Mouse (Mus musculus) intestine, embryonic 14.5 days (tissue): Measurements from ENCODE around the gene Prkg1. TPM values are rescaled to one million over a fixed set of nuclear protein-coding genes. Genes with fewer than 3 reads are reported as not detected.

Source experiments
- ATAC-seq: fragments of 200-750 bp; cut with Nextera tagmentation; replicated peaks from 2 replicates; pipeline ENCODE4 v1.8.0; 2017; ENCODE audit warnings: low read depth, moderate number of reproducible peaks, moderate TSS enrichment, moderate library complexity; ENCODE audit not compliant: low FRiP score, low TSS enrichment
- DNase-seq: peaks from one replicate; pipeline ENCODE4 v3.0.0-alpha.2; 2018; ENCODE audit warnings: low spot score
- H3K27ac ChIP-seq: fragments of 300-500 bp; sonication (generic); 2 replicates; pipeline ENCODE4 v1.5.1; 2014; ENCODE audit warnings: low read depth, mild to moderate bottlenecking, control low read depth
- H3K27me3 ChIP-seq: fragments of 300-500 bp; sonication (generic); replicated peaks from 2 replicates; pipeline ENCODE4 v1.6.1; 2014; ENCODE audit warnings: low read length, control low read depth; ENCODE audit not compliant: control insufficient read depth, insufficient read depth
- H3K36me3 ChIP-seq: fragments of 300-500 bp; sonication (generic); 2 replicates; pipeline ENCODE4 v1.6.1; 2014; ENCODE audit warnings: low read length, control low read depth; ENCODE audit not compliant: control insufficient read depth, insufficient read depth
- H3K4me1 ChIP-seq: fragments of 300-500 bp; sonication (generic); replicated peaks from 2 replicates; pipeline ENCODE4 v1.6.1; 2014; ENCODE audit warnings: low read length, control low read depth, mixed read lengths; ENCODE audit not compliant: control insufficient read depth, insufficient read depth
- H3K4me2 ChIP-seq: fragments of 300-500 bp; sonication (generic); 2 replicates; pipeline ENCODE4 v1.6.1; 2014; ENCODE audit warnings: low read length
- H3K4me3 ChIP-seq: fragments of 300-500 bp; sonication (generic); 2 replicates; pipeline ENCODE4 v1.5.1; 2014; ENCODE audit warnings: low read depth, low read length, control low read depth, mixed read lengths
- H3K9ac ChIP-seq: fragments of 300-500 bp; sonication (generic); 2 replicates; pipeline ENCODE4 v1.6.1; 2014; ENCODE audit warnings: mild to moderate bottlenecking, low read length
- H3K9me3 ChIP-seq: fragments of 300-500 bp; sonication (generic); 2 replicates; pipeline ENCODE4 v1.6.1; 2016; ENCODE audit warnings: low read length, control low read depth; ENCODE audit not compliant: control insufficient read depth
- WGBS: fragments of 180-500 bp; shearing (Covaris S2); extraction: QIAGEN DNeasy Blood & Tissue Kit; methylation state at CpG from one replicate; pipeline ENCODE4 v1.1.7; 2014; 5-methylcytosine and 5-hydroxymethylcytosine counted together
- polyA plus RNA-seq: library from polyadenylated mRNA; unstranded; fragments of >200 nt; fragmentation: Nextera tagmentation; extraction: Ambion mirVana; gene quantifications from 2 replicates; pipeline ENCODE4 v1.2.1, GENCODE M21; 2014

The Prkg1 gene
- polyA plus RNA-seq, 1 experiment from 2014 or later, result 14.2 TPM

DNA sequence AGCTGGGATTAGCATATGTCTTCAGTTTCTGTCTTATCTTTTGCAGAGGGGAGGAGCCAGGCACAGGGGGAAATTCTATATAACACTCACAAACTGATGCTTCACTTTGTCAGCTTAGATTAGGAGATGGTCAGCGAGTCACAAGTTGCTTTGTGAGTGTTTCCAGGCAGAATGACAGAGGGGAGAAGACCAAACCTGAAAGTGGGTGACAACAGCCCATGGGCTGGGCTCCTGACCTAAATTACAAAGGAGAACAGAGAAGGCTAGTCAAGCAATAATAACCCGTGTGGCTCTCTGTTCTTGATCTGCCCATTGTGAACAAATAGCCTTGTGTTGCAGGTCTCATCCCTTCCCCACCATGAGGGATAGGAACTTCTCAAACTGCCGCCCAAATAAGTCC is 725.9 kb downstream of the Prkg1 start:
- no peaks in the 10 kb centered on the region for H3K4me1 ChIP-seq
- H3K4me3 ChIP-seq, result no peak overlapping the region
- 68% methylated on average over 3 of the region's 3 CpGs for WGBS
- no peaks in the 10 kb centered on the region for H3K9me3 ChIP-seq
- H3K9ac ChIP-seq, result no peak overlapping the region
- ATAC-seq (no peak), DNase-seq (no peak)
- H3K27me3 ChIP-seq, result no peaks in the 10 kb centered on the region
- H3K4me2 ChIP-seq, result no peak overlapping the region
- H3K27ac ChIP-seq, result no peak overlapping the region
- no peaks in the 10 kb centered on the region for H3K36me3 ChIP-seq

DNA sequence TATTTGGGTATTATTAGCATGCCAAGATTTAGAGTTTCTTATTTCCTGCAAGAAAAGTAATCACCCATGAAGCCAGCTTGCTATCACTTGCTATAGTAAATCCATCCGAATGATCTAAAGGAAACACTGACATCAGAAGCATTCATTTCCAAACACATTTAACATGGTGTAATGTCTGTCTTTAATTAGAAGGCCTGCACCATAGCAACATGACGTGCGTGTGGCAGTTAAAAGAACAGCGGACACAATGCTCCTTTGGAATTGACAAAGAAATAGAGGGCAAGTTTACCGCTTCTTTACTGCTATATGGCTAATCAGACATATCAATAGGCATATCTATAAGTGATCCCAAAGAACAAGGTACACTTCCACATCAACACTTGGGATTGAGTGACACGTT is 733.2 kb downstream of the Prkg1 start:
- WGBS, result 94% methylated on average over 6 of the region's 6 CpGs
- no peaks in the 10 kb centered on the region for H3K9me3 ChIP-seq

DNA sequence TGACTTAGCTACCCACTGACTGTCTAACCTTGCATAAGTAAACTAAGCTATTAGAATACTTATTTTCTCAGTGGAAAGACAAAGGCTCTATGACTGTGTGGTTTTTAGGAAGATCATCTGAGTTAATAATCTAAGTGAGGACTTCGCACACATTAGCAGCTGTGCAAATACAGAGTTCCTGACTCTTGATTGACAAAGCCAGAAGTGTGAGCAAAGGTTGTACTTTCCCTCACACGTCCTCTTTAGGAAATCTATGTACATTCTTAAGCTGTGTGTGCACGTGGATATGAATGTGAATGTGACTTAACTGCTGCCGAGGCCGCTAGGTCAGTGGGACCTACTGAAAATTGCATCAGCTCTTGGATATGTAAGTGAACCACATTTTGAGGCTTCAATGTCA is 738.0 kb downstream of the Prkg1 start:
- H3K4me2 ChIP-seq, result no peak overlapping the region
- no peaks in the 10 kb centered on the region for H3K27me3 ChIP-seq
- WGBS, result 77% methylated on average over 5 of the region's 5 CpGs
- no peak overlapping the region for H3K9ac ChIP-seq
- H3K9me3 ChIP-seq, result no peaks in the 10 kb centered on the region
- DNase-seq, result no peak
- H3K36me3 ChIP-seq, result no peaks in the 10 kb centered on the region
- H3K27ac ChIP-seq, result no peak overlapping the region
- H3K4me1 ChIP-seq, result no peaks in the 10 kb centered on the region
- ATAC-seq, result no peak
- no peak overlapping the region for H3K4me3 ChIP-seq

More for the DNA sequence above, 733.2 kb downstream of the Prkg1 start:
- H3K9ac ChIP-seq, result no peak overlapping the region
- no peak overlapping the region for H3K4me3 ChIP-seq
- no peak overlapping the region for H3K4me2 ChIP-seq
- no peak overlapping the region for H3K27ac ChIP-seq
- no peaks in the 10 kb centered on the region for H3K36me3 ChIP-seq
- no peaks in the 10 kb centered on the region for H3K27me3 ChIP-seq
- no peak for ATAC-seq
- no peaks in the 10 kb centered on the region for H3K4me1 ChIP-seq
- no peak for DNase-seq

DNA sequence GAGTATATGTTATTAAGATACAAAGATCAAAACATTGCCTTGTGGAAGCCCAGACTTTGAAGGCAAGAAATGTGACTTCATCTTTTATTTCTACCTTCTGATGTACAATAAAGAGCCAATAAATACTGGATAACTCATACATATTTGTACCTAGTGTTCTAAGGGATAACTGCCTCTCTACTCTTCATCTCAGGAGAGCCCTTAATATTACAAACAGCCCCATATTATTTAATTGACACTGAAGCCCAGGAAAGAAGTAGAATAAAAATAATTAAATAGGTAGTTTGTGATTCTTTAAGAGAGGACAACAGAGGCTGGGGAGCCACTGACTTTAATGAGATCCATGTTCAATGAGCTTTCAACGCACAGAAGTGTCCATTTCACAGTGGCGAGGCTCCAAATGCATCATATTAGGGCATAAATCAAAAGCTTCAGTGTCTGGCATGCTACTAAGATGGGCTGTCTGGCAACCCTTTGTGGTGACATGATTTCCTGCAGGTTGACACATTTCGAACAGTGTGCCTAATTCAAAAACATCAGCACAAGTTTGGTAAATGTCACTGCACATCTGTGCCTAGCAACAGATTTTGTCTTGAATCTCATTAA is 753.2 kb downstream of the Prkg1 start:
- Histone ChIP-seq H3K36me3 (no peaks in the 10 kb centered on the region), H3K4me1 (no peaks in the 10 kb centered on the region), H3K9me3 (no peaks in the 10 kb centered on the region), H3K9ac (no peak overlapping the region), H3K4me3 (no peak overlapping the region), H3K27me3 (no peaks in the 10 kb centered on the region), H3K4me2 (no peak overlapping the region), H3K27ac (no peak overlapping the region)
- WGBS, result 81% methylated on average over 3 of the region's 3 CpGs
- DNase-seq (no peak), ATAC-seq (no peak)

DNA sequence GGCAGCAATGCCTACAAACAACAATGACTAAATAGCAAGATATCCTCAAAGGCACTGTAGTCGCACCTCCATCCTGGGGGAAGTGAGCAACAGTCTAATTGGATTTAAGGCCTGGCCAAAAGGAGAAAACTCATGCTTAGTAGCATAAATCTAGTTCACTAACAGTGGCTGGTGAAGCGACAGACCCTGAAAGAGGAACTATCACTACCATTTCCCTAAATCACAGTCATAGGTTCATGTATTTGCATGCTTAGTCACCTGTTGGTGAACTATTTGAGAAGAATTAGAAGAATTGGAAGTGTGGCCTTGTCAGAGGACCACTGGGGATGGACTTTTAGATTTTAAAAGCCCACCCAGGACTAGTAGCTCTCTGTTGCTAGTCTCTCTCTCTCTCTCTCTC is 766.3 kb downstream of the Prkg1 start:
- Histone ChIP-seq H3K4me3 (no peak overlapping the region), H3K4me1 (no peaks in the 10 kb centered on the region), H3K4me2 (no peak overlapping the region), H3K9ac (no peak overlapping the region), H3K27me3 (no peaks in the 10 kb centered on the region), H3K27ac (no peak overlapping the region), H3K9me3 (no peaks in the 10 kb centered on the region), H3K36me3 (no peaks in the 10 kb centered on the region)
- WGBS, result 89% methylated on average over 2 of the region's 2 CpGs
- ATAC-seq, result no peak
- DNase-seq, result no peak

DNA sequence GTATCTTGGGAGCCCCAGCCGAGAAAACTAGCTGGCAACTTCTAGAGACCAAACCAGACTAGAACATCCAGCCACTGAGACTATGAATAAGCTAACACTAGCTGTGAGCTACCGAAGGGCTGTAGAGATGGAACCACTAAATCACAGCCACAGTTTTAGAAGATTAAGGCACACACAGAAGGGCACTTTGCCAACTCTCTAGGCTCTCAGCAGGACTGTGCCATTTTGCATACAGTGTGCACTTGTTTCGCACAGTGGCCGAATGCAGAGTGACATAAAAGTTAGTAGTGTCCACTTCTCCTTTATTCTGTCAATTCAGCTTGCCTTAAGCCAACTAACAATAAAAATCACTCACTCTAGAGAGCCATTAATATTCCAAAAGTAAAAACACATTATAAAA is 774.4 kb downstream of the Prkg1 start:
- WGBS, result 78% methylated on average over 4 of the region's 4 CpGs
- no peaks in the 10 kb centered on the region for H3K27me3 ChIP-seq
- no peak overlapping the region for H3K4me2 ChIP-seq

DNA sequence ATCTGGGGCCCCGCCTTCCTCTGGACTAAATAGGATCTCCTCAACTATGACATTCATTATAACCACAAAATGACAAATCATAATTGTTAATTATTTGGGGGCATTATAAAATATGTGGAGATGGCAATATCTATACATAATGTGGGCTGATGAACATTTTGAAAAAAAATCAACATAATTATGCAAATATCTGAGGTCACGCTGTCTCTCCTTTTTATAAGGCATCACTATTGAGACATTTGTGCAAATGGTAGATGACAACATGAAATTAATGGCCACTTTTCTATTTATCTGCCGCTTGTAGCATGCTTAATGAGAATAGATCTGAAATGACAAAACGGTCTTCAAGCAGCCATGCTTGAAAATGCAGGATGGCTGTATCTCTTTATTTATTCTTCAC is 782.4 kb downstream of the Prkg1 start:
- Histone ChIP-seq H3K27ac (no peak overlapping the region), H3K4me3 (no peak overlapping the region), H3K4me2 (no peak overlapping the region), H3K36me3 (no peaks in the 10 kb centered on the region), H3K27me3 (no peaks in the 10 kb centered on the region), H3K9me3 (no peaks in the 10 kb centered on the region), H3K4me1 (no peaks in the 10 kb centered on the region), H3K9ac (no peak overlapping the region)
- no peak for DNase-seq
- ATAC-seq, result no peak
- WGBS, result 93% methylated on average over 4 of the region's 4 CpGs

More for the DNA sequence above, 774.4 kb downstream of the Prkg1 start:
- Histone ChIP-seq H3K9me3 (no peaks in the 10 kb centered on the region), H3K4me1 (no peaks in the 10 kb centered on the region), H3K4me3 (no peak overlapping the region), H3K27ac (no peak overlapping the region), H3K9ac (no peak overlapping the region), H3K36me3 (no peaks in the 10 kb centered on the region)
- ATAC-seq (no peak), DNase-seq (no peak)

DNA sequence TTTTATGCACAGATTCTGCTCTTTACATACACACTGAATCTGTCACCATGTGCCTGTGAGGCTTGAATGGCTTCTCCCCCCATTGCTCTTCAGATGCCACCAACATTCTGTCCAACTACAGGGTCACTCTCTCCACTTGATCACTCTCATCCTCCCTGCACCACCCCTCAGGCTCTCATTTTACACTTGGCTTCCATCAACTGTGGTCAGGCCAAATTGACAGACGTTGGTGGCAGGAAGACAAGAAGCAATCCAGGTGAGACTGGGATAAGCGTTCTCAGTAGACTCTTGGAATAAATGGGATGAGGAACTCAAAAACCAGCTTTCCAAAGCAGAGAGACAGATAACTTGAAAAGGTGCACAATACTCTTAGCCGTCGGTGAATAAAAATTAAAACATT is 786.7 kb downstream of the Prkg1 start:
- Histone ChIP-seq H3K36me3 (no peaks in the 10 kb centered on the region), H3K4me2 (no peak overlapping the region), H3K9me3 (no peaks in the 10 kb centered on the region), H3K27ac (no peak overlapping the region), H3K27me3 (no peaks in the 10 kb centered on the region), H3K9ac (no peak overlapping the region), H3K4me1 (no peaks in the 10 kb centered on the region), H3K4me3 (no peak overlapping the region)
- ATAC-seq (no peak), DNase-seq (no peak)
- 88% methylated on average over 4 of the region's 4 CpGs for WGBS

DNA sequence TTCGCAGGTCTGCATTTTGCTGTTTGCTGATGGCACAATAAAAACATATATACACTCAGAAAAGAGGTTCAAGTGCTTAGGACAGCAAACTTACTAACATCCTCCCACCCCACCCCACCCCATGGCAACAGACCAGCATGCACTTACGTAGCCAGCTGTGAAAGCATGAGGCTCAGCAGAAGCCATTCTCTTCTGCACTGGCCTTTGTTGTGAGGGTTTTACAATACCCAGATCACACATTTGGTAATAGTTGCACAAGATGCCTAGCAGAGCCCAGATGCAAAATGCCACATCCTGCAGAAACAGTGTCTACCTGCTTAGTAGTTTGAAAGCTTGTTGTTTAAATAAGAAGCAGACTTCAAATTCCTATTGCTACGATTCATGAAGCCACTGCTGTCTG is 814.2 kb downstream of the Prkg1 start:
- Histone ChIP-seq H3K36me3 (no peaks in the 10 kb centered on the region), H3K4me1 (no peaks in the 10 kb centered on the region), H3K4me3 (no peak overlapping the region), H3K9ac (no peak overlapping the region), H3K4me2 (no peak overlapping the region), H3K9me3 (no peaks in the 10 kb centered on the region), H3K27ac (no peak overlapping the region), H3K27me3 (no peaks in the 10 kb centered on the region)
- 61% methylated on average over 3 of the region's 3 CpGs for WGBS
- ATAC-seq, result no peak
- DNase-seq, result no peak
